Mouse (Mus musculus) neural tube, embryonic 13.5 days (tissue): ENCODE measurements around the gene Ccl8. TPM values are rescaled to one million over a fixed set of nuclear protein-coding genes. Genes with fewer than 3 reads are reported as not detected.

ENCODE experiments used
- ATAC-seq: fragments of 200-750 bp; cut with Nextera tagmentation; 2 replicates; pipeline ENCODE4 v1.8.0; 2017; ENCODE audit warnings: low read depth, mild to moderate bottlenecking, moderate TSS enrichment, moderate library complexity
- H3K27ac ChIP-seq: fragments of 300-500 bp; sonication (generic); replicated peaks from 2 replicates; pipeline ENCODE4 v1.5.1; 2015; ENCODE audit warnings: moderate library complexity, mild to moderate bottlenecking, inconsistent platforms
- H3K27me3 ChIP-seq: fragments of 300-500 bp; sonication (generic); 2 replicates; pipeline ENCODE4 v1.6.1; 2015; ENCODE audit warnings: mild to moderate bottlenecking, inconsistent platforms
- H3K36me3 ChIP-seq: fragments of 300-500 bp; sonication (generic); 2 replicates; pipeline ENCODE4 v1.6.1; 2015; ENCODE audit warnings: mild to moderate bottlenecking, inconsistent platforms
- H3K4me1 ChIP-seq: fragments of 300-500 bp; sonication (generic); replicated peaks from 2 replicates; pipeline ENCODE4 v1.6.1; 2015; ENCODE audit warnings: inconsistent platforms
- H3K4me2 ChIP-seq: fragments of 300-500 bp; sonication (generic); 2 replicates; pipeline ENCODE4 v1.6.1; 2015; ENCODE audit warnings: inconsistent platforms, mild to moderate bottlenecking, moderate library complexity
- H3K4me3 ChIP-seq: fragments of 300-500 bp; sonication (generic); 2 replicates; pipeline ENCODE4 v1.5.1; 2015; ENCODE audit warnings: mild to moderate bottlenecking, inconsistent platforms
- H3K9ac ChIP-seq: fragments of 300-500 bp; sonication (generic); 2 replicates; pipeline ENCODE4 v1.6.1; 2015; ENCODE audit warnings: moderate library complexity, mild to moderate bottlenecking, inconsistent platforms
- H3K9me3 ChIP-seq: fragments of 300-500 bp; sonication (generic); 2 replicates; pipeline ENCODE4 v1.6.1; 2016; ENCODE audit warnings: inconsistent platforms
- WGBS: fragments of 180-500 bp; shearing (Covaris S2); methylation state at CpG from one replicate; pipeline ENCODE4 v1.1.7; 2015; 5-methylcytosine and 5-hydroxymethylcytosine counted together
- polyA plus RNA-seq: library from polyadenylated mRNA; unstranded; fragments of >200 nt; fragmentation: Nextera tagmentation; extraction: Ambion mirVana; gene quantifications from 2 replicates; pipeline ENCODE4 v1.2.1, GENCODE M21; 2015

The Ccl8 gene
- polyA plus RNA-seq, result not detected in 2 replicates

DNA sequence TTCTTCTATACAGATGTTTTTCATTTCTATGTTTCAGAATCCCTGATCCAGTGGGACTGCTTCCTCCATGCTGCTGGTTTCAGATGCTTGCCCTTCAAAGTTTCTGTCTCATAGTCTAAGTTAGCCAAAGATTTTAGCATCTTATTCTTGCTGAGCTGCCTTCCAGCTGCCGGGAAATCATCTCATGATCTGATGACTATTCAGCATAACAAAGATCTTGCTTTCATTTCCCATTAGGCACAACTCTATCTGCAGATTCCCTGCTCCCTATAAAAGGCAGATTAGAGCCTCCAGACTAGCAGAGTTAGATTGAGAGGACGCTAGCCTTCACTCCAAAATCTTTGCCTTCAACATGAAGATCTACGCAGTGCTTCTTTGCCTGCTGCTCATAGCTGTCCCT lies at the start of gene Ccl8:
Gene Ccl8, plus strand, starts transcription at position 301 of the 400 bp plus-strand sequence.
- no peak within 1 kb of the TSS for H3K4me2 ChIP-seq
- no peaks in the 10 kb centered on the region for H3K4me1 ChIP-seq
- H3K27ac ChIP-seq, result no peak within 1 kb of the TSS
- no peaks in the 10 kb centered on the region for H3K36me3 ChIP-seq
- 87% methylated on average over 3 of the region's 3 CpGs for WGBS
- no peak for ATAC-seq
- no peaks in the 10 kb centered on the region for H3K27me3 ChIP-seq
- no peaks in the 10 kb centered on the region for H3K9me3 ChIP-seq
- H3K4me3 ChIP-seq, result no peak within 1 kb of the TSS
- no peak within 1 kb of the TSS for H3K9ac ChIP-seq

DNA sequence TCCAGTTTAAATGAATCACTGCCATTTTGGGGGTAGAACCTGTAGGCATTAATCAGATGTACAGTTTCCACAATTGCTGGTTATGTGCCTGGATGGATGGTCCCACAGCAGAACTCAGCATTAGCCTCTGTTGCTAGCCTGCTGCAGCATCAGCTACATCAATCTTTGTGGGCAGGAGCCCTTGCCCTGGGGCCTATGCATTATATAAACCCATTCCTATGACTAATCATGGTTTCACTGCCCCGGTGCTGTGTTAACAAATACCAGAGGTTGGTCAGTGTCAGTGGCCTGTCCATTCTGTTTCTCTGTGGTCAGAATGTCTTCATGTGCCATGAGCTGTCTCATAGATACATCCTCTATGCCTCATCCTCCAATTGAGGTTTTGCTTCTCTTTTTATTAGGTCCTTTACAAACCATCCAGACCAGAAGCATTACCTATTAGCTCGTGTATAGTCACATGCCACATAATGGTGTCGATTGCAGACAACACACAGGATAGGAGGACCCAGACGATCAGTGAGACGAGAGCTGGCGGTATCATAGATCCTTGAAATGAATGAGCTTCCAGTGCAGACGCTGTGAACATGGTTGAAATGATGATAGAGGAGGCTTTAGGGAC lies 47.9 kb upstream of the Ccl8 start:
- H3K4me2 ChIP-seq, result no peak overlapping the region
- 78% methylated on average over 7 of the region's 7 CpGs for WGBS

DNA sequence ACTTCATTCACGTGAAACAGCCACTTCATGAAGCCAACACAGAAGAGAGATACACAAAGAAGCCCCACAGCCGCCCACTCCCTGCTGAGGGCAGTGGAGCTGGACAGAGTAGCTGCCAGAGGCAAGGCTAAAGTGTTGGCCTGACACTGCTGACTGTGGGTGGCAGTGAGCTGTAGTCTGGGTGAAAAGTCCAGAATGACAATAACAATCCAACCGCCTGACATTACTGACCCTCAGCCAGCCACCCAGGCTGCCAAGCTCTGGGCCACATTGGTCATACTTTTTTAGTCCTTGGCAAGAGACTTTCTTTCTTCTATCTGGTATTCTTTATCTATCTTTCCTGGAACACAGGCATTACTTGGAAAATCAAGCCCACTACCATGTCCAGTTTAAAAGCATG lies 43.9 kb upstream of the Ccl8 start:
- Histone ChIP-seq H3K9ac (no peak overlapping the region), H3K27ac (no peak overlapping the region), H3K9me3 (no peaks in the 10 kb centered on the region), H3K36me3 (no peaks in the 10 kb centered on the region), H3K4me3 (no peak overlapping the region), H3K4me2 (no peak overlapping the region), H3K27me3 (no peaks in the 10 kb centered on the region), H3K4me1 (no peaks in the 10 kb centered on the region)
- ATAC-seq, result no peak
- 76% methylated on average over 3 of the region's 3 CpGs for WGBS

More for the DNA sequence above, 47.9 kb upstream of the Ccl8 start:
- Histone ChIP-seq H3K9ac (no peak overlapping the region), H3K27ac (no peak overlapping the region), H3K36me3 (no peaks in the 10 kb centered on the region), H3K4me1 (no peaks in the 10 kb centered on the region), H3K9me3 (no peaks in the 10 kb centered on the region), H3K27me3 (no peaks in the 10 kb centered on the region), H3K4me3 (no peak overlapping the region)
- ATAC-seq, result no peak

DNA sequence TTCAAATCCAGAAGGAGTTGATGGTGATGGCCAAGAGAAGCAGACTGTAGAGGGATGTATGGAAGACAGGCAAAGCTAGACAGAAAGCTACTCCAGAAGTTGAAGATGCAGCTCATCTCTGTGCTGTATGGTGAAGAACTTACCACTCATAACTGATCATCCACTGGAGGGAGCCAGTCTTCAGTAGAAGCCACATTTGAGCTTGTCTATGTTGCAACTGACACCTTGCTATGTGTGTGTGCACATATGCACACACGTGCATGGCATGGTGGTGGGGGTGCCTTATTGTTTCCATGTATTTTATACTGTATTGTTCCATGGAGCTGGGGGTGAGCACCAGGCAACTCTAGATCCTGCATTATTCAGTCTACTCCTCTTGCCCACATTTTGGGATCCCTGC lies 42.6 kb upstream of the Ccl8 start:
- WGBS, result 81% methylated on average over 1 of the region's 1 CpGs
- Histone ChIP-seq H3K27me3 (no peaks in the 10 kb centered on the region), H3K27ac (no peak overlapping the region), H3K4me3 (no peak overlapping the region), H3K36me3 (no peaks in the 10 kb centered on the region), H3K4me1 (no peaks in the 10 kb centered on the region), H3K9ac (no peak overlapping the region), H3K9me3 (no peaks in the 10 kb centered on the region), H3K4me2 (no peak overlapping the region)
- no peak for ATAC-seq

DNA sequence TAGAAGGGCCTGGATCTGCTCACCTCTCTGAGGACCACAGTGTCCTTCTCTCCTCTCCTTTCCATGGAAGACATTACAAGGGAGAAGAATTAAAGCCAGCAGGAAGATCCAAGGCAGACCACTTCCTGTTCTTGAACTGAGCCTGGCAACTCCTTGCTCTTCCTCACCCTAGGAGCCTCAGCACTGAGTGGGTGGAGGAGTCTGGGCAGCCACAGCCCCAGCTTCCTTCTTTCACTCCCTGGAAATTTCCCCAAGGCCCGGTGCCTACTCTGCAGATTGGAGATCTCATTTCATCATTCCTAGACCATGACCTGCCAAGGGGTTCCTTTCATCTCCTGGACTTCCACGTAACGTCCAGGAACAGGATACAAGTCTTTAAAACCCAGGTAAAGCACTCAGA lies 42.0 kb upstream of the Ccl8 start:
- H3K9ac ChIP-seq, result no peak overlapping the region
- no peaks in the 10 kb centered on the region for H3K27me3 ChIP-seq
- H3K4me2 ChIP-seq, result no peak overlapping the region
- H3K4me3 ChIP-seq, result no peak overlapping the region
- H3K9me3 ChIP-seq, result no peaks in the 10 kb centered on the region
- no peaks in the 10 kb centered on the region for H3K4me1 ChIP-seq
- no peak for ATAC-seq
- no peak overlapping the region for H3K27ac ChIP-seq
- WGBS, result 84% methylated on average over 3 of the region's 3 CpGs
- no peaks in the 10 kb centered on the region for H3K36me3 ChIP-seq

DNA sequence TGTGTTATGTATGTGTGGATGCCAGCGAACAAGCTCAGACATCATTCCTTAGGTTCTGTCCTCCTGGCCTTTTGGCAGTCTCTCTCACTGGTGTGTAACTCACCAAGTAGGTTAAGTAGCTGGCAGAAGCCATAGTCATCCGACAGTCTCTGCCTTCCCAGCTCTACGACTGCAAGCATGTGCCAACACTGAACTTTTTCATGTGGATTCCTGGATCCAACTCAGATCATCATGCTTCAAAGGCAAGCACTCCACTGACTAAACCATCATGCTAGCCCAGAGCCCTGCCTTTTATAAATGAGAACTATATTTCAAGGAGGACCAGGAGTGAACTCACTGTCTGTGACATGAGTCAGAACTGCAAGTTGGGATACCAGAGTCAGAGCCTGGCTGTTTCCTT lies 41.3 kb upstream of the Ccl8 start:
- Histone ChIP-seq H3K4me2 (no peak overlapping the region), H3K27ac (no peak overlapping the region), H3K4me3 (no peak overlapping the region), H3K36me3 (no peaks in the 10 kb centered on the region), H3K4me1 (no peaks in the 10 kb centered on the region), H3K27me3 (no peaks in the 10 kb centered on the region), H3K9me3 (no peaks in the 10 kb centered on the region), H3K9ac (no peak overlapping the region)
- 86% methylated on average over 3 of the region's 3 CpGs for WGBS
- no peak for ATAC-seq

- no peak for ATAC-seq
- Histone ChIP-seq H3K4me3 (no peak overlapping the region), H3K27me3 (no peaks in the 10 kb centered on the region), H3K9ac (no peak overlapping the region), H3K4me1 (no peaks in the 10 kb centered on the region), H3K36me3 (no peaks in the 10 kb centered on the region), H3K9me3 (no peaks in the 10 kb centered on the region), H3K27ac (no peak overlapping the region), H3K4me2 (no peak overlapping the region)
- 76% methylated on average over 3 of the region's 3 CpGs for WGBS
Observed at GRCm38 (mm10) chr11:82077031-82077430, 38.0 kb upstream of the Ccl8 start.

- no peak overlapping the region for H3K4me3 ChIP-seq
Observed at GRCm38 (mm10) chr11:82078136-82078730, 36.8 kb upstream of the Ccl8 start.

DNA sequence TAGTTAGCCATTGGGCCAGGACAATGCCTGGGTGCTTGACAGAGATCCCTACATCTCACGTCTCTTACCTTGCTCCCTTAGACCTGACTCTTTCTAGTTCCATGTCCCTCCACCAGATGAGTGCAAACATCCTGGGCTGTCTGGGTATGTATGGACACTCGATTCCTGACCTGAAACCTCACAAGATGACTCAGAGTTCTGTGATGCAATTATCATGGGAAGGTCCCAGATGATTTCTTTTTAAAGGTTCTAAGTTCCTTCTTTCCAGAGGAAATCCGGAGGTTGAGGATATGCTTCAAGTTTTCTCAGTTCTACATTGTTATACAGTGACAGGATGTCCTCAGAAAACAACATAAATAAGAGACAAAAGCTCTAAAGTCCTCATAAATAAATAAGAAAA lies 34.1 kb upstream of the Ccl8 start:
- H3K9ac ChIP-seq, result no peak overlapping the region
- ATAC-seq, result no peak
- H3K27ac ChIP-seq, result no peak overlapping the region
- no peak overlapping the region for H3K4me2 ChIP-seq
- no peaks in the 10 kb centered on the region for H3K36me3 ChIP-seq
- no peaks in the 10 kb centered on the region for H3K9me3 ChIP-seq
- H3K27me3 ChIP-seq, result no peaks in the 10 kb centered on the region
- no peak overlapping the region for H3K4me3 ChIP-seq
- no peaks in the 10 kb centered on the region for H3K4me1 ChIP-seq
- 81% methylated on average over 3 of the region's 3 CpGs for WGBS

More at GRCm38 (mm10) chr11:82078136-82078730, 36.8 kb upstream of the Ccl8 start:
- ATAC-seq, result no peak
- H3K9ac ChIP-seq, result no peak overlapping the region
- no peaks in the 10 kb centered on the region for H3K9me3 ChIP-seq
- H3K27ac ChIP-seq, result no peak overlapping the region
- H3K4me2 ChIP-seq, result no peak overlapping the region
- H3K27me3 ChIP-seq, result no peaks in the 10 kb centered on the region
- H3K4me1 ChIP-seq, result no peaks in the 10 kb centered on the region
- H3K36me3 ChIP-seq, result no peaks in the 10 kb centered on the region

DNA sequence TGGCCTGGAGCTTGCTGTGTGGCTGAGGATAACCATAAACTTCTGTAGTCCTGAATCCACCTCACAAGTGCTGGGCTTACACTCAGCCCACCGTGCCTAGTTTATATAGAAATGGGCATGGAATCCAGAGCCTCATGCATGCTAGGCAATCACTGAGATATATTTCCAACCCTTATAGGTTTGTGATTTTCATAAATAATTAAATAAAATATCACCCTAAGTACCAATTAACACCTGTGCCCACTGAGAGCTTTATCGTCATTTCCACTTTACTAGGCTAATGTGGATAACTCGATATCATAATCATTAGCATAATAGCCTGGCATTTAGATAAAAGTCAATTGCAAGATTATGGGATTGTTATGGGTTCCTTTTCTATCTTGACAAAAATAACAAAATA lies 30.6 kb upstream of the Ccl8 start:
- H3K9me3 ChIP-seq, result no peaks in the 10 kb centered on the region
- H3K4me1 ChIP-seq, result no peaks in the 10 kb centered on the region
- ATAC-seq, result peak; percentile 65; the same call in 1 of the 2 replicates
- no peak overlapping the region for H3K9ac ChIP-seq
- H3K36me3 ChIP-seq, result no peaks in the 10 kb centered on the region
- no peak overlapping the region for H3K4me2 ChIP-seq
- WGBS, result 64% methylated on average over 3 of the region's 3 CpGs
- H3K27me3 ChIP-seq, result no peaks in the 10 kb centered on the region
- H3K4me3 ChIP-seq, result no peak overlapping the region
- H3K27ac ChIP-seq, result no peak overlapping the region

- 89% methylated on average over 10 of the region's 10 CpGs for WGBS
- Histone ChIP-seq H3K27me3 (no peaks in the 10 kb centered on the region), H3K4me3 (no peak overlapping the region), H3K27ac (no peak overlapping the region), H3K36me3 (no peaks in the 10 kb centered on the region), H3K9me3 (no peaks in the 10 kb centered on the region), H3K4me1 (no peaks in the 10 kb centered on the region), H3K9ac (no peak overlapping the region), H3K4me2 (no peak overlapping the region)
- no peak for ATAC-seq
Observed at GRCm38 (mm10) chr11:82099511-82100323, 15.3 kb upstream of the Ccl8 start.

GRCm38 (mm10) chr11:82101087-82101486 lies 13.9 kb upstream of the Ccl8 start:
- H3K4me3 ChIP-seq, result no peak overlapping the region
- no peak for ATAC-seq
- no peaks in the 10 kb centered on the region for H3K36me3 ChIP-seq
- H3K9me3 ChIP-seq, result no peaks in the 10 kb centered on the region
- H3K27ac ChIP-seq, result no peak overlapping the region
- WGBS, result 75% methylated on average over 4 of the region's 4 CpGs
- no peaks in the 10 kb centered on the region for H3K4me1 ChIP-seq
- no peak overlapping the region for H3K4me2 ChIP-seq
- no peak overlapping the region for H3K9ac ChIP-seq
- H3K27me3 ChIP-seq, result no peaks in the 10 kb centered on the region
